Mouse (Mus musculus) megakaryocyte, embryonic 14.5 days (primary cell): ENCODE measurements around the gene Slc7a4. TPM values are rescaled to one million over a fixed set of nuclear protein-coding genes. Genes with fewer than 3 reads are reported as not detected.
A peak's percentile ranks its signal among the peaks of the same experiment; 100 is the strongest.

Source experiments
- H3K27me3 ChIP-seq: replicated peaks from 2 replicates; pipeline ENCODE3; 2012; ENCODE audit warnings: inconsistent platforms
- H3K36me3 ChIP-seq: replicated peaks from 2 replicates; pipeline ENCODE3; 2012; ENCODE audit warnings: low read length, inconsistent platforms, mixed read lengths
- H3K4me1 ChIP-seq: 2 replicates; pipeline ENCODE4 v1.6.1; 2012; ENCODE audit warnings: inconsistent platforms
- H3K4me3 ChIP-seq: replicated peaks from 2 replicates; pipeline ENCODE3; 2012; ENCODE audit warnings: moderate library complexity, mild to moderate bottlenecking, inconsistent platforms
- H3K9me3 ChIP-seq: 2 replicates; pipeline ENCODE4 v1.6.1; 2012; ENCODE audit warnings: inconsistent platforms
- FLI1 ChIP-seq: IDR thresholded peaks from 2 replicates; pipeline ENCODE4 v1.6.1; 2012; ENCODE audit warnings: low read length, inconsistent platforms, mixed read lengths
- GATA1 ChIP-seq: IDR thresholded peaks from 3 replicates; pipeline ENCODE4 v1.6.1; 2012; ENCODE audit warnings: mixed read lengths, low read length, inconsistent platforms, borderline replicate concordance
- polyA plus RNA-seq: library from polyadenylated mRNA; stranded (reverse); fragments of >175 nt; gene quantifications from 2 replicates; pipeline ENCODE4 v1.2.3, GENCODE M21; 2012; ENCODE audit warnings: low replicate concordance; ENCODE audit not compliant: insufficient read depth

The Slc7a4 gene
- polyA plus RNA-seq, 1 experiment, result 0.32 TPM

- H3K9me3 ChIP-seq, result peaks cover under 1% of the 10 kb centered on the region; the same call in 1 of the 2 replicates
- H3K27me3 ChIP-seq, result peaks cover 45% of the 10 kb centered on the region
- TF ChIP-seq FLI1 (no peak), GATA1 (no peak)
- no peak overlapping the region for H3K4me3 ChIP-seq
- no peaks in the 10 kb centered on the region for H3K36me3 ChIP-seq
- peaks cover 31% of the 10 kb centered on the region for H3K4me1 ChIP-seq
These were observed 30.2 kb downstream of the Slc7a4 start for GRCm38 (mm10) chr16:17552837-17553236.

GRCm38 (mm10) chr16:17542632-17543031 lies 40.4 kb downstream of the Slc7a4 start:
- Histone ChIP-seq H3K27me3 (peaks cover 15% of the 10 kb centered on the region), H3K9me3 (peaks cover 5% of the 10 kb centered on the region)
- TF ChIP-seq GATA1 (no peak), FLI1 (no peak)

GRCm38 (mm10) chr16:17536584-17536983 lies 46.4 kb downstream of the Slc7a4 start:
- H3K4me3 ChIP-seq, result no peak overlapping the region
- no peaks in the 10 kb centered on the region for H3K36me3 ChIP-seq
- TF ChIP-seq GATA1, result no peak
- no peak for TF ChIP-seq FLI1
- peaks cover 13% of the 10 kb centered on the region for H3K27me3 ChIP-seq
- H3K4me1 ChIP-seq, result peaks cover 12% of the 10 kb centered on the region
- peaks cover 4% of the 10 kb centered on the region for H3K9me3 ChIP-seq

More at GRCm38 (mm10) chr16:17542632-17543031, 40.4 kb downstream of the Slc7a4 start:
- no peaks in the 10 kb centered on the region for H3K36me3 ChIP-seq
- peak overlapping the region; percentile 28 for H3K4me3 ChIP-seq
- H3K4me1 ChIP-seq, result peaks cover 13% of the 10 kb centered on the region

GRCm38 (mm10) chr16:17532676-17533329 lies 50.2 kb downstream of the Slc7a4 start:
- H3K9me3 ChIP-seq, result peaks cover 4% of the 10 kb centered on the region
- H3K4me1 ChIP-seq, result peaks cover 38% of the 10 kb centered on the region
- peaks cover 16% of the 10 kb centered on the region for H3K36me3 ChIP-seq
- TF ChIP-seq FLI1 (no peak), GATA1 (no peak)
- H3K27me3 ChIP-seq, result peaks cover 2% of the 10 kb centered on the region
- no peak overlapping the region for H3K4me3 ChIP-seq

- Histone ChIP-seq H3K4me3 (peak overlapping the region; percentile 42), H3K9me3 (peaks cover 4% of the 10 kb centered on the region), H3K36me3 (peaks cover 21% of the 10 kb centered on the region), H3K27me3 (peaks cover 2% of the 10 kb centered on the region), H3K4me1 (peaks cover 38% of the 10 kb centered on the region)
- no peak for TF ChIP-seq GATA1
- TF ChIP-seq FLI1, result no peak
These were observed 50.7 kb downstream of the Slc7a4 start for GRCm38 (mm10) chr16:17532271-17532670.

- no peaks in the 10 kb centered on the region for H3K27me3 ChIP-seq
- TF ChIP-seq GATA1 (no peak), FLI1 (peak; percentile 66; the same call in 1 of the 2 replicates)
- H3K36me3 ChIP-seq, result peaks cover 36% of the 10 kb centered on the region
- H3K4me1 ChIP-seq, result peaks cover 38% of the 10 kb centered on the region
- no peaks in the 10 kb centered on the region for H3K9me3 ChIP-seq
- peak within 1 kb of the TSS; percentile 98 for H3K4me3 ChIP-seq
These were observed 52.2 kb downstream of the Slc7a4 start, which contains the start of gene Thap7 for GRCm38 (mm10) chr16:17530640-17531288. Gene Thap7, minus strand, starts transcription at chr16:17531136.

- Histone ChIP-seq H3K36me3 (peaks cover 43% of the 10 kb centered on the region), H3K9me3 (no peaks in the 10 kb centered on the region), H3K4me1 (peaks cover 38% of the 10 kb centered on the region), H3K27me3 (no peaks in the 10 kb centered on the region), H3K4me3 (peak overlapping the region; percentile 98)
- TF ChIP-seq GATA1, result no peak
These were observed 52.9 kb downstream of the Slc7a4 start for GRCm38 (mm10) chr16:17529981-17530586.

GRCm38 (mm10) chr16:17528276-17528675 lies 54.7 kb downstream of the Slc7a4 start:
- peaks cover 60% of the 10 kb centered on the region for H3K36me3 ChIP-seq
- no peak overlapping the region for H3K4me3 ChIP-seq
- TF ChIP-seq FLI1 (no peak), GATA1 (no peak)

GRCm38 (mm10) chr16:17527606-17528005 lies 55.4 kb downstream of the Slc7a4 start:
- TF ChIP-seq FLI1 (no peak), GATA1 (no peak)

More at GRCm38 (mm10) chr16:17528276-17528675, 54.7 kb downstream of the Slc7a4 start:
- Histone ChIP-seq H3K27me3 (no peaks in the 10 kb centered on the region), H3K4me1 (peaks cover 38% of the 10 kb centered on the region), H3K9me3 (no peaks in the 10 kb centered on the region)

GRCm38 (mm10) chr16:17526223-17526622 lies 56.8 kb downstream of the Slc7a4 start:
- Histone ChIP-seq H3K9me3 (no peaks in the 10 kb centered on the region), H3K36me3 (peaks cover 80% of the 10 kb centered on the region), H3K4me3 (no peak overlapping the region), H3K4me1 (peaks cover 24% of the 10 kb centered on the region), H3K27me3 (no peaks in the 10 kb centered on the region)
- no peak for TF ChIP-seq GATA1
- TF ChIP-seq FLI1, result no peak

More at GRCm38 (mm10) chr16:17527606-17528005, 55.4 kb downstream of the Slc7a4 start:
- no peak overlapping the region for H3K4me3 ChIP-seq
- peaks cover 36% of the 10 kb centered on the region for H3K4me1 ChIP-seq
- H3K36me3 ChIP-seq, result peaks cover 66% of the 10 kb centered on the region
- no peaks in the 10 kb centered on the region for H3K27me3 ChIP-seq
- no peaks in the 10 kb centered on the region for H3K9me3 ChIP-seq
